Mouse (Mus musculus) testis, adult 2 months (tissue): ENCODE measurements at regions not wholly inside any gene's neighbourhood (a gene's known extent, or its start where the extent isn't known, plus 50 kb on each side); places are given as distances from the start of the nearest gene placed in this dataset.

ENCODE experiments used
- CTCF ChIP-seq: fragments of 200-500 bp; IDR thresholded peaks from 2 replicates; pipeline ENCODE4 v1.5.1; 2012; ENCODE audit warnings: low read depth, mild to moderate bottlenecking, inconsistent platforms, low read length, moderate library complexity; ENCODE audit not compliant: control insufficient read depth, insufficient read depth, insufficient replicate concordance
- POLR2A ChIP-seq: fragments of 200-500 bp; IDR thresholded peaks from 2 replicates; pipeline ENCODE4 v1.6.1; 2012; ENCODE audit warnings: low read depth, mild to moderate bottlenecking, inconsistent platforms, low read length, moderate library complexity; ENCODE audit not compliant: control insufficient read depth

DNA sequence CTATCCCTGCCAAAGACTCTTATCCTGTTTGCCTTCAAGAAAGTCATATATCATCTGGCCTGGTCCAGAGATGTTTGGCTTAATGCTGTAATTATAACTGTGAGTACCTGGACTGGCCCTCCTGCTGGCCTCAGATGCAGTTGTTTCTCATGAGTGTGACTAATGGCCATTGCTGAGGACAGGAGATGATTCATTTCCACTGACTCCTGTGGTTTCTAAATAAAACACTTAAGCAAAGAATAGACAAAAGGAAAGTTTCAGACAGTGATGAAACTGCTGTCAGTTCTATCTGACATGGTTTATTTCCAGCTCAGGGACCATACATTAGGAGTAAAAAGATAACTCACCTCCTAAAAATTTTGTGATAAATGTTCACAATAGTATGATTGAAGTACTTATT is 344.2 kb downstream of the Bmper start:
- TF ChIP-seq POLR2A (no peak), CTCF (no peak)
